Mouse (Mus musculus) CH12F3 (cell line): ENCODE data around the gene Lrrc45.

Experiments used
- in situ Hi-C: fragments of 300-500 bp; cut with MboI; formaldehyde crosslinking; loops from 2 replicates; pipeline ENCODE4 v1.14.3; 2020; ENCODE audit warnings: low sequenced_read_pairs

The Lrrc45 gene

GRCm38 (mm10) chr11:120703696-120704454 is 9.8 kb upstream of the Lrrc45 start:
- in situ Hi-C loops = no loop called here

DNA sequence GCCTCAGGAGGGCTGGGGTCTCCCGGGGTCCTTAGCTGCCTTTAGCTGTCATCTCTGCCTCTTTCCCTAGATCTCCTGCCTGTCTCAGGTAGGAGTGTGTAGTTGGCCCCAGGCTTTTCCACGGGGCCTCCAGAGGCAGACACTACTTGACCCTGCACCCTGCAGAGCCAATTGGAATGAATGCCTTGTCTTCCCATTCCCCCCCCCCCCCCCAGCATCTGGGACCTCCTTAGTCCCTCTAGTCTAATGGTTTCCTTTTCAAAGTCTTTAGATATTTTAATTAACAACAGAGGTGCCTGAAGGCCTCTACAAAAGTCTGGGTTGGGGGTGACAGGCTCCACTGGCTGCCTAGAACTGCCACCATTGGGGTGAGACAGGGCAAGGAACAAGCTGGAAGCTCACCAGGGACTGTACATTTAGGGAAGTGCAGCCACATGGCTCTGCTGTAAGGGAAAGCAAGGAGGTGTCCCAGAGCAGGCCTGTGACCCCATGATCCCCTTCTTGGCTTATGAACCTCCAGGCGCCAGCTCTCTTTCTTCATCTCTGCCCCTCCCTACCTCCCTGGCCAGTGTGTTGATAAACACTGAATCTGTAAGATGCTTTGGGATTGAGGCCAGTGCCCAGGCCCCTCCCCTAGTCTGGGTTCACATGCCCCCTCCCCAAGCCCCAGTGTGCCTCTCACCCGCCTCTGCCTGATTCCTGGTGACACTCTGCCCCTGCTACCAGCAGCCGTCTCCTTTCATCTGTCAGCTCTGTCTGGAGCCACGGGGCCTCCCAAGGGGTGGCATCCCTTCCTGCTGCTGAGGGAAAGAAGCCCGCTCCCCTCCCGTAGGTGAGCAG is 9.0 kb upstream of the Lrrc45 start:
- in situ Hi-C loops = no loop called here

- in situ Hi-C loops = no loop called here
These were observed 7.6 kb upstream of the Lrrc45 start for GRCm38 (mm10) chr11:120706120-120706519.

DNA sequence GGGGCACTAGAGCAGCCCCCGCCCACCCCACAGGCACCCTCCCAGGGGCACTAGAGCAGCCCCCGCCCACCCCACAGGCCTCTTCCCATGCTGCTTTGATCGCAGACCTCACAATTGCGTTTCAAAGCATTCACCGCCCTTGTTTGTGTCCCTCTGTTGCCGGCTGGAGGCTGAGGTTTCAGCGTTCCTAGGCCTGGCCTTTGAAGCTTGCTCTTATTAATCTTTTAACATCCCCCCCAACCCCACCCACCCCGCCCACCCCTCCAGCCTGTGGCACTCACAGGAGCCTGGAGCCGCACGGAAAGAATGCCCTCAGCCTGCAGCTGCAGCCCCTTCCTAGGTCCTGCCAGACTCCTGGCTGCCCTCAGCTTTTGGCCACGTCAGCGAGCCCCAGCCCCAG is 6.5 kb upstream of the Lrrc45 start:
- in situ Hi-C loops = no loop called here

DNA sequence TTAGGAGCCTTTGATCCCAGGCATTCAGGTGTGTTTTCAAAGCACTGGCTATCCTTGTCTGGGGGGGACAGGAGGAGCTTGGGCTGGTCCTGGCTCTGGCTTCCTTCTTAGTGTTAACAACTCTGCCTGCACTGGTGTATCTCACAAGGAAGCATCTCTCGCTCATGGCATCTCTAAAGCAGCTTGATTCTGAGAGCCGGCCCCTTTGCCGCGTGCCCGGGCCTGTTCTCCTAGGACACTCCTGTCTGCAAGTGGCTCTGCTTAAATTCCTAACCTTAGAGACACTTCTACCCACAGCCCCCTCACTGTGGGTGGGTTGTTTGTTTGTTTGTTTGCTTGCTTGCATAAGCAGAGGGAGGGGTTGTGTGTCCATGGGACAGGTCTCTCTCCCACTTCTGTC is 5.8 kb upstream of the Lrrc45 start:
- in situ Hi-C loops = no loop called here

DNA sequence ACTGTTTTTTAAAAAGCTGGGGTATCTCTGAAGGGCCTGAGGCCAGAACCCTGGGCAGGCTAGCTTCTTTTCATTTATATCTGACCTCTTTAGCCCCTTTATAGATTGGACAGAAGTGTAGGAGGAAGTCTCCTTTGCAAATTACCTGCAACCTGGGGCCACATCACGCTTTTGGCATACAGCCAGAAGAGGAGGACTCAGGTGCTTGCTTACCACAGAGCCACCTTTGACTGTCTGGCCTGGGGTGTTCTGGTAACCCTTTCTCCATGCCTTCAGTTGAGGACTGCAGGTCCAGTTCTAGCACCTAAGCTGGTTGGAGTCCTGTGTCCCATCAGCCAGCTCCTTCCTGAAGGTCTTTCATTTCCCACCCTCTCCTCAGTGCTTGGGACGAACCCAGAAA is 4.2 kb upstream of the Lrrc45 start:
- in situ Hi-C loops = no loop called here

- in situ Hi-C loops = no loop called here
These were observed 3.1 kb upstream of the Lrrc45 start for GRCm38 (mm10) chr11:120710672-120711071.

DNA sequence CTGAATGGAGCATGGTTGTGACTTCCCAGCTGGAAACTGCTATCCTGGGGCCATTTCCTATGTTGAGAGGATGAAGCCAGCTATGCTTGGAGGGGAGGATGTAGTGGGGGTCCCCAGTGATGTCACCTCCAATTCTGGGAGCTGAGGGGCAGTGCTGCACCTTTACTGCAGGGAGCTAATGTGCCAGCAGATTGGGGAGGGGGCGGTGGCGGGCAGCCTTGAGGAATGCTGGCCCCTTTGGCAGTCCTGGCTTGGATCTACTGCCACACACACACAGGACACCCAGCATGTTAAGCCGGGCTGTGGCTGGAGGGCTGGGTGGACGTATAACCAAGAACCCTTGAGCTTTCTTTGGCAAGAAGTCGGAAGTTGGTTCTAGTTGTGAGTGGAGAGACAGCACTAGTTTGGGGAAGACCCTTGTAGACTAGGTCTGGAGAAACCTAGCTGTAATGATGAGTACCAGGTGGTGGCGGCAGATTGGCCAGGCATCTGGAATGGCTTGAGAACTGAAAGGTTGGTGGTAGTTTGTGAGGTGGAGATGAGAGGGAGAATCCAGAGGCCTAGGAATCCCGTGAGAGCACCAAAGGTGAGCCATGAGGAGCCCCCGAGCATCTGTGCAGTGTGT is 1.6 kb upstream of the Lrrc45 start:
- in situ Hi-C loops = no loop called here

DNA sequence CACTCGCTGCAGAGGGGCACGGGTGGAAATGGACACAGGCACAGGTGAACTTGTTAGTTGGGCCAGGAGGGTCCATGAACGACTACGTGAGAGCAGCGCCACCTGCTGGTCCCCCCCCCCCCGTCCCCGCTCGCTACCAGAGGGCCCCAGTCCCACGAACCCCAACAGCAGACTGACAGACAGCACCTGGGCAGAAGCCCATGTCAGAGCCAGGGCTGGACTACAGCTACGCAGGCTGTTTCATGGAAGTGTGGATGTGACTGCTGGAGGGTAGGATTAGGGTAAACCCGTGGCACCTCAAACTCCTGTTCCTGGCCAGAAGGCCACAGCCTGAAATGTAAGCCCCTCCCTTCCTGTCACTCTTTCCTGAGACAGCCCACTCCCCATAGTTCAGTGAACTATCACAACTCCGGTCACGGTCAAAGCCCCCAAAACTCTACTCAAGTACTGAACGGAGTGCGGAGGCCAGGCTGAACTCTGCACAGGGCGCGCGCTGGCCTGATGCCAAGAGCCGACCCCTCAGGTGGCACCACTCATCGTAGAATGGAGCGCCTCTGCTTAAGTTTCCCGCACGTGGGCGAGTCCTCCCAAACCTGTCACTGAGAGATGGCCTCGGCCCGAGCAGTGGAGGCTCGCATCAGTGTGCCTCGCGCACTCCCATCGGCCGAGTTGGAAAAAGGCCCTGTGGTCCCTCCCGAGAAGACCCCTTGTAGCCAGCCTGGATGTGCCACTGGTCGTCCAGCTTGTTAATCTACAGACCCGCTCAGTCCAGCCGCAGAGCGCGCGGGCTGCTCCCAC is 755 bp upstream of the Lrrc45 start:
- in situ Hi-C loops = no loop called here

DNA sequence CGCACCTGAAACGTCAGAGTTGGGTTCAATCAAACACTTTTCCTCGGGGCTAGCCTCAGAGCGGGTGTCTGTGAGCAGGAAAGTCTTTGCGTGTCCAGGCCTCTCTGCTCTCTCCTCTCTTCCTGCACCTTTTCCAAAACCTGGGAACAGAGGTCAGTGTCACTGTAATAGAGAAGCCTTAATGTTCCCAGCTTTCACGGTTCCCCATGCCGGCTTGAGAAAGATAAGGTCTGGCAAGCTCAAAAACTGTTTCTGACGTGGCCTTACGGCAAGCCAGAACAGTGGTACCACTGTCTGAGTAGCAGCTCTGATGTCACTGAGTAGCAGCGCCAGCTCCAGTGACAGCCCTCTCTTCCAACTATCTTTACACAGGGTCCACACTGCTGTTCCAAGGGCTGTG is 821 bp downstream of the Lrrc45 start:
- in situ Hi-C loops = no loop called here

DNA sequence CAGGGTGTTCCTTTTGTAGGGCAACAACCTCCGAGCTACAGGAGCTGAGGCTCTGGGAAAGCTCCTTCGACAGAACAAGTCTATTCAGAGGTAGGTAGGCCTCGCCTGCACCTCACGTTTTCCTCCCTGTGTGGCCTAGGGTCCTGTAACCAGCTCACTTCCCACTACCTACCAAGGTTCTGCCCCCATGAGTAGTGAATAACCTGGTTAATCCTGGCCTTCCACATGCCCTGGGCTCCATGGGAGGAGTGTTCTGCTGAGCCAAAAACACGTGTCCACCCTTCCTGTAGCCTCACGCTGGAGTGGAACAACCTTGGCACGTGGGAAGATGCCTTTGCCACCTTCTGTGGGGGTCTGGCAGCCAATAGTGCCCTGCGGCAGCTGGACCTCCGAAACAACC is 1.4 kb downstream of the Lrrc45 start:
- in situ Hi-C loops = no loop called here

DNA sequence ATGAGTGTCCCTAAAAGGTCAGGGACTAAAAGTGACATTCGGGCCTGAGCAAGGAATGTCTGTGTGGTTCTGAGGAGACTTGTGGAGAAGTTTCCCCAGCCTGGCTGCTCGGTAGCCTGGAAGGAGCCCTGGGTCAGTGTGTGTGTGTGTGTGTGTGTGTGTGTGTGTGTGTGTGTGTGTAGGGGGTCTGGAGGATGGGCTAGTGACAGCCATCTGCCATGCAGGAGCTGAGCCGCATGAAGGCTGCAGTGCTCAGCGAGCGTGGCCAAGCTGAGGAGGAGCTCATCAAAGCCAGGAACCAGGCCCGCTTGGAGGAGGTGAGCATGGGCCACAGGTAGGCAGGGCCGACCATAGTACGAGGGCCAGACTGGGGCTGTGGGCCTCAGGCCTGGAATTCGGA is 5.5 kb downstream of the Lrrc45 start:
- in situ Hi-C loops = no loop called here

GRCm38 (mm10) chr11:120719841-120720376 is 6.2 kb downstream of the Lrrc45 start:
- in situ Hi-C loops = no loop called here

DNA sequence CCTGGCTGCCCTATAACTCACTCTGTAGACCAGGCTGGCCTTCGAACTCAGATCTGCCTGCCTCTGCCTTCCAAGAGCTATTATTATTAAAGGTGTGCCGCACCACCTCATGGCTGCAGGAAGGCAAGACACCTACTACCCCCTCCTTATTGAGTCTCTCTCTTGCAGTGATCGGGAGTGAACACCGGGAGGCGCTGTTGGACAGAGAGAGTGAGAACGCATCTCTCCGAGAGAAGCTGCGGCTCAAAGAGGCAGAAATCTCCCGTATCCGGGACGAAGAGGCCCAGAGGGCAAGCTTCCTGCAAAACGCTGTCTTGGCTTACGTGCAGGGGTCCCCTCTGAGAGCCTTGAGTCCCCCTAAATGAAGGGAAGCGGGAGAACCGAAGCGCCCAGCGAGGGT is 6.7 kb downstream of the Lrrc45 start:
- in situ Hi-C loops = no loop called here

GRCm38 (mm10) chr11:120721124-120722066 is 7.7 kb downstream of the Lrrc45 start, which contains the start of gene Rac3:
Gene Rac3, plus strand, starts transcription at chr11:120721470.
- in situ Hi-C loops = no loop called here

DNA sequence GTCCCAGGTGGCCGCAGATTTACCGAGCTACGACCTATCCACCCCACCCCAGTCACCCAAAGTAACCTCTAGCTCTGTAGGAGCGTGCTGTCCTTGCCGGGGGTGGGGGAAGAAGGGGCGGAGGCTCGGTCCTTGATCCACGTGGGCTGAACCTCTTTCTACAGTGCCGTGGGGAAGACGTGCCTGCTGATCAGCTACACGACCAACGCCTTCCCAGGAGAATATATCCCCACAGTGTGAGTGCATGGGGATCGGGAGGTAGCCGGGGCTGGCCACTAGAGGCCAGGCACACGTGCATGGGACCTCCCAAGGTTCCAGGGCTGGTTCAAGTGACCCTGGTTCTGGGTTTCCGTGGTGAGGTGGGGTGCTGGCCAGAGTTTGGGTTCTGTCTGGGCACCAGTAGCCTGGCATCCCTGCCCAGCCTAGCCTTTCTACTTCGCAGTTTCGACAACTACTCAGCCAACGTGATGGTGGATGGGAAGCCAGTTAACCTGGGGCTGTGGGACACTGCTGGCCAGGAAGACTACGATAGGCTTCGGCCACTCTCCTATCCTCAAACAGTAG is 8.4 kb downstream of the Lrrc45 start:
- in situ Hi-C loops = no loop called here

DNA sequence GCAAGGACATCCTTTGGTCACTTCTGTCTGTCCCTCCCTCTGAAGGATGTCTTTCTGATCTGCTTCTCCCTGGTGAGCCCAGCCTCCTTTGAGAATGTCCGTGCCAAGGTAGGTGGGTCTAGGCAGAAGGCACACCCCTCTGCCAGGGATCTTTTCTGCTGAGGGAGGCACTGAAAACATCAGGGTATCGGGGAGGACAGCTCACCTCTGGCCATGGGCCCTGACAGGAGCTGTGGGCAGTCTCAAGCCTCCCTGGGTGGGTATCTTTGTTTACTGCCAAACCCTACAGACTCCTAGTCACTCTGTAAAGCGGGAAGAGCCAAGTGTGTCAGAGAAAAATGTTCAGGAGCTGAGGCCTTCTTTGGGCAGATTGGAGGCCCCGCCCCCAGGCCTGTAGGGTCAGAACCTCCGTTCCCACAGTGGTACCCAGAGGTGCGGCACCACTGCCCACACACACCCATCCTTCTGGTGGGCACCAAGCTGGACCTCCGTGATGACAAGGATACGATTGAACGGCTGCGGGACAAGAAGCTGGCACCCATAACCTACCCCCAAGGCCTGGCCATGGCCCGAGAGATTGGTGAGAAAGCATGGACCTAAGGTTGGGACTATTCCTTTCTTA is 9.1 kb downstream of the Lrrc45 start:
- in situ Hi-C loops = no loop called here

DNA sequence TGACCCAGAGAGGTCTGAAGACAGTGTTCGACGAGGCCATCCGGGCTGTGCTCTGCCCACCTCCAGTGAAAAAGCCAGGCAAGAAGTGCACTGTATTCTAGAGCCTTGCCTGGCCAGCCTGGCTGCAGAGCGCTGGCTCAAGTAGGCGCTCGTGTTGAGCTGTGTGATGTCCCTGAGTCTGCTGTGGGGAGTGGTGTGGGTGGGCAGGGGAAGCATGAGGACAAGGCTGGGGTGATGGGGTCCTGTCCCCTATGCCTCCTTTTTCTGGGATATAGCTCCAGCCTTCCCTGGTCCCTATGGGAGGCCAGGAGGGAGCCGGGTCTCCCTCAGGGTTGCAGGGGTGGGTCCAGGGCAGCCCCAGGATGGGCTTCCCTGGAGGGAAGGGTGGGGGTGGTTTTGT is 9.8 kb downstream of the Lrrc45 start:
- in situ Hi-C loops = no loop called here
